Mouse (Mus musculus): ENCODE measurements at regions not wholly inside any gene's neighbourhood (a gene's known extent, or its start where the extent isn't known, plus 50 kb on each side); places are given as distances from the start of the nearest gene placed in this dataset.
A peak's percentile ranks its signal among the peaks of the same experiment; 100 is the strongest.

DNA sequence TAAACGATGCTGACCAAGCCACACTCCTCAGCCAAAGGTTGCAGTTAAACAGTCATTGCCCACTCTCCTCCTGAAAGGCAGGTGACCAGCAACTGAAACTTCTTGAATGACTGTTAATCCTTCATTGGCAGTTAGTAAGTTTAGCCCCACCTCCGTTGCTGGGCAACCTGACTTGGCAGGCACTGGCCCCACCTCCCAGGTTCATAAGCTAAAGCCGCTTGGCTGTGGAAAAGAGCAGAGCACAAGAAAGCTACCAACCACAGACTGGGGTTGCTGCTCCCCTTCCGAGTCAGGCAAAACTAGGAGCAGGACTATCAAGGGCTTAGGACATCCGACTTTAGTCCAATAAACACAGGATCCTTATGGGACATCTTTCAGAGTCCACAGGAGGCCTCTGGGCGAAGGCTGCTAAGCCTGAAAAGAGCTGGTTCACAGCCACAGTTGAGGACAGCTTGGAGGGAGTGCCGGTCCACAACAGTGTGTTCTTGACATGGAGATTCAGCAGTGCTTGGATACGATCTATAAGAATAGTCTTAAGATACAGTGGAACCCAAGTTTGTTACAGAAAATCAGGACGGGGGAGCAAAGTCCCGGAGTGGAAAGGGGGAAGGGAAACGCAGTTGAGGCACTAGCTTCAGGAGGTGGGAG lies 67.7 kb upstream of the Kcnma1 start:
- DNase-seq: peak; percentile 25

DNA sequence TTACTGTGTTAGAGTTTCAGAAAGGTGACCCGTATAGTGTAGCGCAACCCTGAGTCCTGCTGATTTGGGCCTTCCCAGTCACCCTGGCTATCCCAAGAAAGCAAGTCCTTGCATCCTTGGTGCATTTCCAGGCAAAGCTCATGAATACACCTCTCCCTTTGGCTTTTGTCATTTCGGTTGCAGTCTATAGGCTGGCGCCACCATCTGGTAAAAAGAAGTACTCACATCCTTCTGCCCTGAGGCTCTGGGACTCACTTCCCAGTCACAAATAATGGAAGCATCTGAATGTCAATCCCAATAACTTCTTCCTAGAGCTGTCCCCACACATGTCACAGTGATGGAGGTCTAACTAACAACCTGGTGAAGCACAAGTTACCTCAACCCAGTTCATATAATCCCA lies 54.4 kb upstream of the Kcnma1 start:
- DNase-seq: no peak

DNA sequence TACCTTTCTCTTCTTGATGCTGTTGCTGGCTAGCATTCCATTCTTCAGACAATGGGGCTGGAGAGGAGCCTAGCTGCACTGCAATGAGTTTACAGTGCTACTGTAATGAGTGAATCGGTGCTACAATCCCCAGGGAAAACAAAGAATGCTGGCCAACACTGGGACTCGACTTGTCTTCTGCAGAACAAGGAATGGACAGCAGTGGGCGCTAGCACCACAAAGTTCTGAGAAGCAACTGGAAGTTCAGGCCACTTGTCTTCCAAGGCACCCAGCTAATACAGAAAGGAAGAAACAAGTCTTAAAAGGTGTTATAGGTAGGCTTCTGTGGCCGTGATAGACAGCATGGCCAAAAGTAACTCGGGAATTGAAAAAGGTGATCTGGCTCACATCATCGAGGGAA lies 53.4 kb upstream of the Kcnma1 start:
- peak; percentile 74 for DNase-seq

DNA sequence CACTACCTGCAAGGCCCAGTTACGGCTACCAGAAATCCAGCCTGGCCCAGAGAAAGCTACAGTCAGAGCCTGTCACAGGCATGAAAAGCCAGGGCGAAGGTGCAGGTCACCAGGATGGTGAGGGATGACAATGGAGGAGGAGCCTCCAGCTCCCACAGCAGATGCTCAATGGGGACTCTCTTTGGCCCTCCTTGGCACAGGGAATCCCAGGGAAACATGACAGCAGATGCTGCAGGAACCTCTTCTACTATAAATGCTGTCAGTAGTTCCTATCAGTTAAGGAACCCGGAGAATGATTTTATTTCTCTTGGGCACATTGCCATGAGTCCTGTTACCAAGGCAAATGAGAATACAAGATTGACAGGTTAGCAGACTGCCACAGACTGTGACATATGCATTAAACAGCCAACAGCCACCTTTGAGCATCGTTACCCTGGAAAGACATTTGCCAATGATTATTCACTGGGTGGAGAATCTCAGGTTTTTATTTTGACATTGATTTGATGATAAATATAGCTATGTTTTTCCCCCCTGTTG lies 51.0 kb upstream of the Kcnma1 start:
- no peak for DNase-seq
